Mouse (Mus musculus) megakaryocyte-erythroid progenitor cell, adult 5-6 weeks (primary cell): ENCODE measurements around the gene Fcho1. TPM values are rescaled to one million over a fixed set of nuclear protein-coding genes. Genes with fewer than 3 reads are reported as not detected.
"Not testable (repeated sequence)": the region's sequence is repeated elsewhere in the genome, so short reads cannot be mapped to it uniquely, and the experiment has no call there.

Experiments used
- ATAC-seq: replicated peaks from 2 replicates; pipeline ENCODE4 v1.8.0; 2016; ENCODE audit warnings: mild to moderate bottlenecking, inconsistent platforms; ENCODE audit not compliant: severe bottlenecking, poor library complexity, low FRiP score, low TSS enrichment
- total RNA-seq, 2 experiments: library from RNA; stranded (forward) in 1 of 2; stranded (reverse) in 1 of 2; fragments of 200-1000, 215-1000 nt in 1 of 2; fragments of >200 nt in 1 of 2; fragmentation: Nextera tagmentation in 1 of 2; gene quantifications; 2 replicates each; pipeline ENCODE4 v1.2.3; 2014 to 2017

The Fcho1 gene
- total RNA-seq, 2 experiments from 2014 or later: 88.4 to 235 TPM

- ATAC-seq: no peak
These were observed 5.5 kb downstream of the Fcho1 start for GRCm38 (mm10) chr8:71719928-71720457.

- ATAC-seq: peak; percentile 86
These were observed 6.3 kb downstream of the Fcho1 start for GRCm38 (mm10) chr8:71719218-71719617.

DNA sequence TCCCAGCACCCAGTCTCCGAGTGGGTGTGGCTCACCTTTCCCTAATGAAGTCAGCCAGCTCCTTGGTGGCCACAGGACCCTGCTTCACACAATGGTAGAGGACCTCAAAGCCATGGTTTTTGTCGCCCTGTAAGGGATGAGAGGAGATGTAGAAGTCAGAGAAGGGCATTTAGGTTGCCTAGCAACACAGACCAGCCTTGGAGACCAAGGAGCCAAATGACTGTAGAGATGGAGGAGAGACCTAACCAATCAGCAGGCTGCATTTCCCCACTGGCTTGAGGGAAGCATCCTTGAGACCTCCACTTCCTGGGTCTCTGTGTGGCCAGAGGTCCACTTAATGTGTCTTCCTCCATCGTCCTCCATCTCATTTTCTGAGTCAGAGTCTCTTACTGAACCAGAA, 7.3 kb downstream of the Fcho1 start:
- no peak for ATAC-seq

GRCm38 (mm10) chr8:71717096-71717495, 8.4 kb downstream of the Fcho1 start:
- ATAC-seq: no peak

- no peak for ATAC-seq
These were observed 8.9 kb downstream of the Fcho1 start for GRCm38 (mm10) chr8:71716561-71717053.

GRCm38 (mm10) chr8:71715531-71715930, 10.0 kb downstream of the Fcho1 start:
- ATAC-seq: no peak

- ATAC-seq: no peak
These were observed 13.9 kb downstream of the Fcho1 start for GRCm38 (mm10) chr8:71711574-71711973.

DNA sequence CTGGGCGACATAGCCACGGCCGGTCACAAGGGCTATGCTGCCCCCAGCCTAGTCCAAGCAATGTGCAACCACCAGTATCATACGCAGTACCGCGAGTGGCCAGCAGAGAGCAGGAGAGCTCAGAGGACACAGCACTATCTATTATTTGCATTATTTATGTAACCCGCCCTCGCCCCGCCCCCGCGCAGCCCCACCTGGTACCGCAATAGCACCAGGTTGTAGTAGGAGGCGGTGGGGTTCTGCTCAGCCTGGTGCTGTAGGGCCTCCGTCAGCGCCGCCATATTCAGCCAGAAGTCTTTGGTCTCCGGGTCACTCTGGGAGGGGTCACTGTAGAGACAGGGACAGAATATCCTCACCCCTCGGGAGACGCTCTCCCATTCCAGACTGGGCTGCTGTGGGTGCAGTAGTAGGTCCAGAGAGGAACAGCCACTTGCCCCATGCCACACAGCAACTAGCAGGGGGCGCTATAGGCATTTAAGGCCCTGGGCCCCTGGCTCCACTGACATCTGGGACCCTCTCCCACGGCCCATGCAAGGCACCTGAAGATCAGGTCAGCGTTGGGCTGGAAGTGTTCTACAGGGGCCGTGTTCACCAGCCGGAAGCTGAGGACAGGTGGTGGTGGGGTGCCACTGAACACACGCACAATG, 15.6 kb downstream of the Fcho1 start:
- peak; percentile 53 for ATAC-seq

GRCm38 (mm10) chr8:71709134-71709799, 16.2 kb downstream of the Fcho1 start:
- ATAC-seq: peak; percentile 3; the same call in 1 of the 2 replicates

DNA sequence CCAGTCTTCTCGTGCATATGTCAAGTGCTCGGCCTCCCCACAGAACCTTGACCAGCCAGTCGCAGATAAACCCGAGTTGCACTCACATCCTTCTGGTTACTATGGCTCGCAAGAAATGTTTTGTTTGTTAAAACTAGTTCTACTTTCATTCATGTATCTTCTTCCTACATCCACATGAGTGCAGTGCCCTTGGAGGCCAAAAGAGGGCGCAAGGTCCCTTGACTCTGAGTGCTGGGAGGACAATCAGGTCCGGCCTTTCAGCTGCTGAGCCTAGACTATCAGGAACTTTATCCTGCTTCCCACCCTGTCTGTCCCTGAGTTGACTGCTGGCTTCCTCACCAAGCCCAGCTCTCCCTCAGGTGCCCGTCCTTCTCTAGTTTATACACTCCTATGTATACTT, 17.6 kb downstream of the Fcho1 start:
- peak; percentile 24; the same call in 1 of the 2 replicates for ATAC-seq

DNA sequence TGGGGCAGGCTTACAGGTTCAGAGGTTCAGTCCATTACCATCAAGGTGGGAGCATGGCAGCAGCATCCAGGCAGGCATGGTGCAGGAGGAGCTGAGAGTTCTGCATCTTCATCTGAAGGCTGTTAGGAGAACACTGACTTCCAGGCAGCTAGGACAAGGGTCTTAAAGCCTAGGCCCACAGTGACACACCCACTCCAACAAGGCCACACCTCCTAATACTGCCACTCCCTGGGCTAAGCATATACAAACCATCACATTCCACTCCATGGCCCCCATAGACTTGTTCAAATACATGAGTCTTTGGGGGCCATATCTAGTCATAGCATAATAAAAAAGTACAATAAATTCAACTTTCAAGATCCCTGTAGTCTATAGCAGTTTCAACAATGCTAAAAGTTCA, 22.1 kb downstream of the Fcho1 start:
- not testable (repeated sequence) for ATAC-seq

GRCm38 (mm10) chr8:71702923-71703322, 22.6 kb downstream of the Fcho1 start:
- peak; percentile 90 for ATAC-seq

- peak; percentile 13; the same call in 1 of the 2 replicates for ATAC-seq
These were observed 23.5 kb downstream of the Fcho1 start for GRCm38 (mm10) chr8:71702087-71702432.

DNA sequence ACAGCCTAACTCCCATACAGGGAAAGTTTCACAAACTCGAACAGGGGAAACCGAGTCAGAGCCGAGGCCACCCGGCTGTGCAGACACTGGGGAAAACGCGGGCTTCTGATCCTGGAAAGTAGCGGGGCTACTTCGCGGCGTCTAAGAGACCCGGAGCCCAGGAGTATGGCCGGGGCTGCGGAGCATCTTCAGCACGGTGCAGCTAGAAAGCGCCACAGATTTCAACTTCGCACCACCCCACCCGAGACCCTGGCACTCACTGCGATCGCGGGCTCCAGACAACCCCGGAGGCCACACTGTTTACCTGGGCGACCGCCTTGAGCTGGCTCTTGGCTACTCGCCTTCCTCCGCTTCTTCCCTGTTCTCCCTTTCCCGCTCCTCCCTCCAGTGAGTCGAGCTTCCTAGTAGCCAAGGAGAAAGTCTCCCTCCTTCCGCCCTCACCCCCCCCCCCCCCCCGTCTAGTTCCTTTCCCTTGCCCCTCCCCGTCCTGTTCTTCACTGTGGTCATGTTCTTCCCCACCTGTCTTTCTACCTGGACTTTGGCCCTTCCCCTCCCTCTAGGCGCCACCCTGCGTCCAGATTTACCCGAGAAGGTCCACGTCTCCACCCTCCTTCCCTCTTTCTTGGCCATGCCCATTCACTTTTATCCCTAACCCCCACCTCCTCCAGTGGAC, 24.0 kb downstream of the Fcho1 start, which contains the start of gene B3gnt3:
B3gnt3 (minus strand) TSS at position 376 of the 673 bp plus-strand sequence.
- ATAC-seq: no peak

- no peak for ATAC-seq
These were observed 24.8 kb downstream of the Fcho1 start for GRCm38 (mm10) chr8:71700493-71701269.

GRCm38 (mm10) chr8:71695456-71695855, 30.1 kb downstream of the Fcho1 start:
- ATAC-seq: not testable (repeated sequence)

- 0 out of 2 replicates have a peak, but pooled peaks have one; percentile 13 for ATAC-seq
These were observed 32.1 kb downstream of the Fcho1 start for GRCm38 (mm10) chr8:71693166-71694041.

- ATAC-seq: peak; percentile 45; the same call in 1 of the 2 replicates
These were observed 33.0 kb downstream of the Fcho1 start for GRCm38 (mm10) chr8:71692509-71692908.
